Mouse (Mus musculus) embryonic stem cell, embryonic (primary cell): Measurements from ENCODE around the gene Kdm4c.
"Not testable (repeated sequence)": the region's sequence is repeated elsewhere in the genome, so short reads cannot be mapped to it uniquely, and the experiment has no call there.

ENCODE experiments used
- CTCF ChIA-PET, 4 experiments: fragments of 300-600 bp in 2 of 4; fragments of 350-600 bp in 2 of 4; sonication (Branson Sonifier 250); formaldehyde crosslinking; loops; one replicate each; lab custom pipeline; 2022; ENCODE audit warnings: inconsistent platforms in 2 of 4; lab: Charles Lee
- POLR2A ChIA-PET, 4 experiments: fragments of 300-600 bp in 2 of 4; fragments of 350-600 bp in 2 of 4; sonication (Branson Sonifier 250); formaldehyde crosslinking; loops; one replicate each; lab custom pipeline; 2022; ENCODE audit warnings: antibody characterized with exemption in 4 of 4, inconsistent platforms in 1 of 4; lab: Charles Lee

The Kdm4c gene

DNA sequence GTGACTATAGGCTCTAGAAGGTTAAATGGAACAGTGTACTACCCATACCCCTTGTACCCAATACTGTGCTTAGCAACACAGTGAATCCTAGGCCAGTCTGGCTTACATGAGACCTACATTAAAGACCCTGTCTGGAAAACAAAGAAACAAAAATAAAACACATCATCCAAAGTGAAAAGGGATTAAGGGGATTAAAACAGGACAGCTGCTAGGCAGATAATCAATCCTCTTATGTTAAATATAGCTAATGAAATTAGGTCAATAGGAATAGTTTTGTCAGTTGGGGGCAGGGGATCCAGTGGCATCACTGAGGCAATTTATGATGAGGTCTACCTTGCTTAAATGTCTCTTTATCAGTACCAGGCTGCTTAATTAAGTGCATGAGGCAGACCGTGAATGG is at the start of gene Kdm4c:
TSS of gene Kdm4c (plus strand) at position 322 of the 400 bp plus-strand sequence.
- POLR2A ChIA-PET = no interaction called here
- CTCF ChIA-PET = no interaction called here

DNA sequence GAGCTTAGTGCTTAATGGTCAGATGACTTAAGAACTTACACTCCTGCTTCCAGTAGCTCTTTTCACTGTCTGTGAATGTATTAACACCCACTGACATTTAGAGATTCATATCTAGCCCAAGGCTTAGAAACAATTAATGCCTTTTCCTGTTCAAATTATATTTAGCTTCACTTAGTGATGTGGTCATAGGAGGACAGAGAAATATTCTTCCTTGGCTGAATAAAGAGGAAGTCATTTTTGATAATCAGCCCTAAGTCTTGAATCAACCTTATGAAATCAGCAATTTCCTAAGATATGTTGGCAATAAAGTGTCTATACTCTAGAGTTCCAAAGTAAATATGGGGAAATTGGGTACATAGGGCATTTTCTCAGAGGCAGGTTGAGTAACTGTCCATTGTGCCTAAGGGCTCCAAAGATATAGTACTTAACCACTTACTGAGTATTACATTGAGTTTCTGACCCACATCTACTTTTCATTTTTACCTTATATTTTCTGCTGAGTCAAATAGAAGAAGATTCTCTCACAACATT is 41.0 kb upstream of the Kdm4c start:
- CTCF ChIA-PET = no interaction called here
- POLR2A ChIA-PET = no interaction called here

DNA sequence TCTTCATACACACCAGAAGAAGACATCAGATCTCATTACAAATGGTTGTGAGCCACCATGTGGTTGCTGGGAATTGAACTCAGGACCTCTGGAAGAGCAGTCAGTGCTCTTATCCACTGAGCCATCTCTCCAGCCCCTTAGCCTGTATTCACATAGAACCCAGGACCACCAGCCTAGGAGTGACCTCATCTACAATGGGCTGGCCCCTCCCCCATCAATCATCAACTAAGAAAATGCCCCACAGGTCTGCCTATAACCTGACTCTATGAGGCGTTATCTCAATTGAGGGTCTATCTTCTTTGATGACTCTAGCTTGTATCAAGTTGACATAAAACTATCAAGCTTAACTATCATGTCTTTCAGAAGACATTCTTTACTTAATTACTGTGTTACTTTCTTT is 20.5 kb upstream of the Kdm4c start:
- POLR2A ChIA-PET = not testable (repeated sequence)

DNA sequence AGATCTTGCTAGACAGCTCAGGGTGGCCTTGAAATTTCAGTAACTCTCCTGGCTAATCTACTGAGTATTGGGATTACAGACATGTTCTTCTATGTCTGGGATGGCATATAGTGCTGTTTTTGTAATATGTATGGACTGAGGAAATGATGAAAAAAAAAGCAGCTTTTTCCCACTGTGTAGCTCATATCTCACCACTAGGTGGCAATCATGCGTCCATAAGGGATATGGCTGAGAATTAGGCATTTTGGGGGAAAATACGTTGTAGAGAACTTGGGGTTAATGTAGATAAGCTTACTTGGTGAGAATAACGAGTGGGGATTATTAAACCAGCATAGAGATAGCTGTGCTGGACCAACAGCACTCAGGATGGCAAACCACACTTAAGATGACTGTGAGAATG is 19.9 kb upstream of the Kdm4c start:
- ChIA-PET CTCF (interaction anchor here (0.5 to 1.4 kb wide), 22 partner anchors 9 to 1384 kb away, joined by 3 to 9 read pairs (median 3); no protein-coding TSS in a partner anchor), POLR2A (interaction anchor here in 2 of 4 experiments (0.6 to 1.1 kb wide), 3 partner anchors 24 to 387 kb away, joined by 3 to 4 read pairs (median 3); no protein-coding TSS in a partner anchor)

More for the DNA sequence above, 20.5 kb upstream of the Kdm4c start:
- CTCF ChIA-PET = interaction anchor here in 3 of 4 experiments (0.5 to 1.4 kb wide), 16 partner anchors 9 to 1385 kb away, joined by 3 to 9 read pairs (median 3); no protein-coding TSS in a partner anchor

DNA sequence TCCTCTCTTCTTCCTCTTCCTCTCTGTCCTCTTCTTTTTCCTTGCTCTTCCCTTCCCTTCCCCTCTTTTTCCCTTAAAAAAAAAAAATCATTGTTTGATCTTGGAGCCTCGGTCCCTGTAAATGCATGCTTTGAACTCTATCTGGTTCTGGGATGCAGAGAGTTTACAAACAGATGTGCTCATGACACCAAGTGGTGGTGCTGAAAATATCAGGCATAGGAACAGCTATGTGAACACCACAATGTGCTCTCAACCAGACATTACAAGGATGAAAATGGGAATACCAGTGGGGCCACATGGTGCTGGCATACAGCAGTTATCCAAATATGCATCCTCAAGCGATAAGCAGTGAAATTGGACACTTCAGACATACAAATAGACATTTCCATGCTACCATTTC is 18.1 kb upstream of the Kdm4c start:
- ChIA-PET CTCF (interaction anchor here in 1 of 4 experiments (0.6 to 0.7 kb wide), 2 partner anchors 22 to 182 kb away, joined by 3 read pairs; no protein-coding TSS in a partner anchor), POLR2A (no interaction called here)

DNA sequence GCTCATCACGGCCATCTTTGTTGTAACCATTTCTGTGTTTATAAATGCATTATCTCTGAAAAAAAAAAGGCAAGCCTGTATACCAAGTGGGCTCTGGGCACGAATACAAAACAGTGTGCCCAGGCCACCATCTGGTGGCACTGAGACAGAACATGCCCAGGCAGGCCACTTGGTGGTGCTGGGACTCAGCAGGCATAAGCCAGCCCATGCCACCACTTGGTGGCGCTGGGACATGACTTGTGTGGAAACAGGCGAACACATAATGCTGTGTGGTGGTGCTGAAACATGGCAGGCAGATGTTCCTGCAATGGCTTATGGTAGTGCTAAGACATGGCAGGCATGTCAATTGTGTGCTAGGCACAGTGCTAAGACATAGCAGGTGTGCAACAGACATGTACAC is 11.3 kb upstream of the Kdm4c start:
- ChIA-PET POLR2A (interaction anchor here in 2 of 4 experiments (1.0 to 2.0 kb wide), 3 partner anchors 20 to 28 kb away, joined by 3 to 6 read pairs (median 3); no protein-coding TSS in a partner anchor), CTCF (interaction anchor here in 3 of 4 experiments (0.6 to 1.4 kb wide), 9 partner anchors 8 to 490 kb away, joined by 3 to 8 read pairs (median 3); no protein-coding TSS in a partner anchor)

DNA sequence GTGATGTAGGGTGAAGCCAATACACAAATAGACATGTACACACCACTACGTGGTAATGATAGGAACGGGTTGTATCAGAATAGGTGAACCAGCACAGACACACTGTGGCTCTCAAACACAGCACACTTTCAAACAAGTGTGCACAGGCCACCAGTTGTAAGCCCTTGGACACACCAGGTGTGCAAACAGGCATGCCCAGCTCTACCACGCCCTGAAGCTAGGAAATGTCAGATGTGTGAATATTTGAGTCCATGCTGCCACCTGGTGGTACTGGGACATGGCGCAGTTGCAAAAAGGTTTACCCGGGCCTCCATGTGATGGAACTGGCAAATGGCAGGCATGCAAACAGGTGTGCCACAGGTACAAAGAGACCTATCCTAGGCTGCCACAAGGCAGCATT is 10.9 kb upstream of the Kdm4c start:
- CTCF ChIA-PET = interaction anchor here (0.6 to 1.4 kb wide), 13 partner anchors 9 to 491 kb away, joined by 3 to 8 read pairs (median 3); no protein-coding TSS in a partner anchor
- POLR2A ChIA-PET = interaction anchor here in 3 of 4 experiments (0.6 to 2.0 kb wide), 4 partner anchors 20 to 28 kb away, joined by 3 to 6 read pairs (median 4); no protein-coding TSS in a partner anchor

DNA sequence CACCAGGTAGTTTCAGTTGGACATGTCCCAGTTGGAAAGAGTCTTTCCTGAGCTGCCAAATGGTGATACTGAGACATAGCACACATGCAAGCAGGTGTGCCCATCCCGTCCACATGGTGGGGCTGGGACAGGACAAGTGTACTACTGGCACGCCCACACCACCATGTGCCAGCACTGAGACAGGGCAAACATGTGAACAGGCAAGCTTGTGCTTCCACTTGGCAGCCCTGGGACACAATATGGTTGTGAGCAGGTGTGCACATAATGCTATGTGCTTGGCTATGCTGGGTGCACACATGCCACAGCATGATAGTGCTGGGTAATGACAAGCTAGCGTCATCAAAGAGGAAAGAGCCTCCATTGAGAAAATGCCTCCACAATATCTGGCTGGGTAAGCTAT is 8.8 kb upstream of the Kdm4c start:
- POLR2A ChIA-PET = interaction anchor here in 1 of 4 experiments (0.9 kb wide), 1 partner anchor 18 kb away, joined by 3 read pairs; no protein-coding TSS in a partner anchor
- CTCF ChIA-PET = interaction anchor here in 1 of 4 experiments (0.6 to 1.1 kb wide), 2 partner anchors 11 to 26 kb away, joined by 3 to 4 read pairs; no protein-coding TSS in a partner anchor

DNA sequence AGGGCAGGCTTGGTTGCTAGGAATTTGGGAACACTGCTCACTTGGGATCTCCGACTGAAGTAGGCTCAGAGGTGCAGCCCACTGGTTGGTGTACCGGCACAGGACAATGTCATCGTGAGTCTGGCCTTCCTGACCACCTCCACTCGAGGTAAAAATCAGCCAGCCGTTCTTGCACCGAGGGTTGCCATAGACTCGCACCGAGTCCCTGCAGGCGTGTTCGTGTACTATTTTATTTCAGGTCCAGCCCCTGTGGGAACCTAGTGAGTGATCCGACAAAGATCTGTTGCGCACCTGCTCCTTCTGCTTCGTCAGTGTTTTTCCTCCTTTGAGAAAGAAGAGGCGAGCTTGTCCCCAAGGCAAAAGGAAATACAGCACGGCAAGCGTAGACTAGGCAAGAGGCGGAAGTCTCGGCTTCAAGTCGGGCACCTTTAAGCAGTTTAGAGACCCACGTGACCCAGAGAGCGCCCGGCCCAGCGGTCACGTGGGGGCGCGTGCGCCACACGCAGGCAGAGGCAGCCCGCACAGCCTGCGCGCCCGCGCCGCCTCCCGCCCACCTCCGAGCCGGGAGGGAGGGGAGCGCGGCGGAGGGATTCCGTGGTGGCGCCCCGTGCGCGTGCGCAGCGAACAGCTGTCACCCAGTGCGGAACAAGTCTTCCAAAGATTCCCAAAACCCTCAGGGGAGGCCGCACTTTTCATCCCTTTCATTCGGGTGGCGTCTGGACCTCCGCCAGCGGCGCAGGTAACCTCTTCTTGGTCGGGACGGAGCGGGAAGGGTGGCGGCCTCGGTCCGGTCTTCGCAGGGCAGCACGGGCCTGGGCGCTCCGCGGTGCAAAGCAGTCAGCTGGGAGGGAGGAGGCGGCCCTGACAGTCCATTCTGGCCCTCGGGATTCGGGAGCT is 9.3 kb downstream of the Kdm4c start:
- CTCF ChIA-PET = interaction anchor here in 1 of 4 experiments (1.6 kb wide), 1 partner anchor 21 kb away, joined by 5 read pairs; no protein-coding TSS in a partner anchor

DNA sequence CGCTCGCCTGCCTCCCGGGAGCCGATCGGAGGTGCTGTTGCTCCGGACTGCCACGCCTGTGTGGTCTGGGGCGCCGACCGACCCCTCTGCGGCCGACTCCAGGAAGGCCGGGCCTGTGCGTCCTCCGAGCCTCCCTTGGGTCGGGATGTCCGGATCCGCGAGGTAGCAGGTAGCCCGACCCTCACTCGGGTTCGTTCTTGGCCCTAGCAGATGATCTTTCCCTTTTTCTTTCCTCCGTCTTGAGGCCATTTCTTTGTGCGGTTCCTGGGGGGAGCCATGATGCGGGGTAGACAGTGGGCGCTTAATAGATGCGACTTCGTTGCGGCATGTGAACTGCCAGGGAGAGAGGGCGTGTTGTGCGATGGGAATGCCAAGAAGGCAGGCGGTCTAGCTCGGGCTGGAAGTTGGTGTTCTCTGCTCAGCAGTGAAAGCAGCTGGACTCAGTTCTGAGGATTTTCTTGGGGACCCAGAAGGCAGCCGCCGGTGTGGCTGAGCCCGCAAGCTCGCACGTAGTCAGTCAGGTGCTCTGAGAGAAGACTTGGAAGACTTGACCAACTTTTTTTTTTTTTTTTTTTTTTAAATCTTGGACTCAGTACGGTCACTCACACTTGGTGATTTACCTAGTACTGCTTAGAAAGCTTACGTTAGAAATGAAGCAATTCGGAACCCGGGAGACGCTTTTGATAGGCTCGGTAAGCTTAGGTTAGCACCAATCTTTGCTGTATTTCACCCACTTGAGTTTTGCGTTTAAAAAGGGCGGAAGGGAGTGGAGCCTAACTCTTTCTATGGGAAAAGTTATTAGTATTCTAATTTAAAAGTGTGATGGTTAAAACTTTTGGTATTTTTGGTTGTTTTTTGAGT is 10.2 kb downstream of the Kdm4c start:
- POLR2A ChIA-PET = interaction anchor here (0.6 to 3.2 kb wide), 26 partner anchors 7 to 1606 kb away, joined by 3 to 25 read pairs (median 4); no protein-coding TSS in a partner anchor
- CTCF ChIA-PET = interaction anchor here in 2 of 4 experiments (0.6 to 1.6 kb wide), 2 partner anchors 21 to 48 kb away, joined by 5 to 7 read pairs; no protein-coding TSS in a partner anchor

More for the DNA sequence above, 9.3 kb downstream of the Kdm4c start:
- POLR2A ChIA-PET = interaction anchor here in 3 of 4 experiments (0.6 to 3.2 kb wide), 24 partner anchors 8 to 461 kb away, joined by 3 to 25 read pairs (median 4); no protein-coding TSS in a partner anchor

DNA sequence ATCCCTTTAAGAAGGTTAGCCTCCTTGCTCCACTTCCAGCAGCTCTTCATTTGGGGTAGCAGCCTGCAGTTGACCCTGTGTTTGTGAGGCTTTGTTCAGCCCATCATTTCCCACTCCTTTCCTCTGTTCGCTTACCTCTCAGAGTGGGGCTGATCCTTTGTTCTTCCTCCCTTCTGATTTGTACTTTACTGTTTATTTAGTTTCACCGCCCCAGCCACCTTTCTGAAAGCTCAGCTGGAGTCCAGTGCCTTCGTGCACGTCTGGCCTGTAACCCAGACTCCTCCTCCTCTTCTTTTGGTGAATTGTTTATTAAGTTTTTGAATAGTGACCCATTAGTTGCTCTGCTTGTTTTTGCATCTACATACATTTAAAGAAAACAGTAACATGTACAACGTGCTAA is 15.6 kb downstream of the Kdm4c start:
- POLR2A ChIA-PET = interaction anchor here in 2 of 4 experiments (0.6 to 3.2 kb wide), 18 partner anchors 9 to 366 kb away, joined by 3 to 17 read pairs (median 4); no protein-coding TSS in a partner anchor
- CTCF ChIA-PET = no interaction called here

DNA sequence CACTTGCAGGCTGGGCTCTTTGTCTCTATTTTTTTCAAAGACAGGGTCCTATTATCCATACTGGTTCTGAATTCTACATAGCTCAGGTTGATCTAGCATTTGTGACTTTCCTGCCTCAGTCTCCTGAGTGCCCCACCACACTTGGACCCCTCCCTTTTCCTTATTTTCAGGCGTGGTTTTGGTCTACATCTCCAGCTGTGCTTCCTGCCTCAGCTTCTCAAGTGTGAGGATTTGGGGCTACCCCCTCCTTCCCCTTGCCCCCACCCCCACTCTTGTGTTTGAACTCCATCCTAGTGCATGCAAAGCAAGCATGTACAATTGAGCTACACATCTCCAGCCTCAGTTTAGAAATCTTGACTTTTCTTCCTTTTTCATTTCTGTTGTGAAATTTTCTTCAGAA is 16.2 kb downstream of the Kdm4c start:
- ChIA-PET POLR2A (interaction anchor here in 3 of 4 experiments (0.6 to 3.2 kb wide), 22 partner anchors 7 to 132 kb away, joined by 3 to 17 read pairs (median 4); no protein-coding TSS in a partner anchor), CTCF (no interaction called here)

DNA sequence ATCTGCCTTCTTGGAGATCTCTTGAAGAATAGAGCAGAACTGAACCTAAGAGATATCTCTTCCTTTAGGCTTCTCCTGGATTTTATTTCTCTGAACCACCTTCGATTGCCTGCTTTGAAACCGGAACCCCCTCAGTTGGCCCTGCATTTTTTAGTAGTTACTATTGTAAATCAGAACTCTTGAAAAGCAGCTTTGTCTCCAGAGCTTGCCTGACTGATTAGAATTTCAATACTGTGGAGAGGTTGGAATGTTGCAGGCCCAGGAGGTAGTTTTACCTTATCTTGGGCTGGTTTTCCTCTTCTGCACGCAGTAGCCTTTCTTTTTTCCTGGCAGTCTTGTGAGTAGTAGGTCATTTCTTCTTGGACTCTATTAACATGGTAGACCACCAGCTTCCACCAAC is 17.0 kb downstream of the Kdm4c start:
- POLR2A ChIA-PET = interaction anchor here (0.6 to 4.2 kb wide), 28 partner anchors 7 to 474 kb away, joined by 3 to 25 read pairs (median 4); no protein-coding TSS in a partner anchor
- CTCF ChIA-PET = interaction anchor here in 2 of 4 experiments (0.7 to 1.0 kb wide), 3 partner anchors 12 to 37 kb away, joined by 3 to 4 read pairs (median 4); no protein-coding TSS in a partner anchor

DNA sequence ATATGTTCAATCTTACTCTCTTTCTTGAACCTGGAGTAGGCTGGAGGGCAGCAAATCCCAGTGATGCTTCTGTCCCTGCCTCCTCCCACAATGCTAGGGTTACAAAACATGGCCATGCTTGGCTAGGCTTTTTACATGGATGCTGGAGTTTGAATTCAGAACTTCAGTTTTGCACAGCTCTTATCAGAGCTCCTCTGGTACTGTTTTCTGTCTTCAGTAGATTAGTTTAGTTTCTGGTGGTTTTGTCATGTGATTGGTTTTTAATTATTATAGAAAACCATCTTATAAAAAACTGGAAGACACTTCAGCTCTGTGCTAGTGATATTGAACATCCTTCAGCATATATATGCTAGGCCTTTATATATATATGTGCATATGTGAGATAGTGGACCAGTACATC is 19.6 kb downstream of the Kdm4c start:
- ChIA-PET CTCF (no interaction called here), POLR2A (interaction anchor here in 3 of 4 experiments (0.6 to 4.2 kb wide), 10 partner anchors 10 to 142 kb away, joined by 3 to 25 read pairs (median 4); no protein-coding TSS in a partner anchor)

DNA sequence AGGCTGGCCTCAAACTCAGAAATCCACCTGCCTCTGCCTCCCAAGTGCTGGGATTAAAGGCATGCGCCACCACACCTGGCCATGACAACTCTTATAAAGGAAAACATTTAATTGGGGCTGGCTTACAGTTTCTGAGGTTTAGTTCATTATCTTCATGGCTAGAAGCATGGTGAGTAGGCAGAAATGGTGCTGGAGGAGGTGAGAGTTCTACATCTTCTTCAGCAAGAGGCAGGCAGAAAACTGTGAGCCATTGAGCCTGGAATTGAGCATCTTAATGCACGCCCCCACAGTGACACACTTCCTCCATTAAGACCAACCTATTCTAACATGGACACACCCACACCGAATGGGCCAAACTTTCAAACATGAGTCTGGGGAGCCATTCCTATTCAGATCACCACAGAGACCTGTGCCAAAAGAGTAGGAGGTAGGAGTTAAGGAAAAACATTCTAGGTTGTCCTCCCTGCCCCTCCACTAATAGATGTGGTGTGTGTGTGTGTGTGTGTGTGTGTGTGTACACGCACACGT is 22.2 kb downstream of the Kdm4c start:
- CTCF ChIA-PET = no interaction called here

DNA sequence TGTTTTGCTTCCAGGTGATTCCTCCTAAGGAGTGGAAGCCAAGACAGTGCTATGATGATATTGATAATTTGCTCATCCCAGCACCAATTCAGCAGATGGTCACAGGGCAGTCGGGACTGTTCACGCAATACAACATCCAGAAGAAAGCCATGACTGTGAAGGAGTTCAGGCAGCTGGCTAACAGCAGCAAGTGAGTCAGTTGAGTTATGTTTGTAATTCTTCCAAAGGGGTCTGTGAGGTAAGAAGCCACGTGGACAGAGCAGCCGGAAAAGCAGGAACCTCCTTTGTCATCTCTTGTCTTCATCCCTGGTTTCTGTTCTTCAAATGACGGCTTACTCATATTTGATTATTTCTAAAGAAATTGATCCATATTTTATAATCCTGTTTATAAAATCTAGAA is 28.9 kb downstream of the Kdm4c start:
- CTCF ChIA-PET = interaction anchor here in 2 of 4 experiments (0.6 kb wide), 2 partner anchors 12 to 898 kb away, joined by 4 to 6 read pairs; no protein-coding TSS in a partner anchor
- POLR2A ChIA-PET = interaction anchor here in 3 of 4 experiments (0.6 to 3.1 kb wide), 4 partner anchors 12 to 347 kb away, joined by 3 to 15 read pairs (median 5); no protein-coding TSS in a partner anchor

More for the DNA sequence above, 22.2 kb downstream of the Kdm4c start:
- POLR2A ChIA-PET = interaction anchor here in 1 of 4 experiments (3.3 kb wide), 1 partner anchor 11 kb away, joined by 9 read pairs; no protein-coding TSS in a partner anchor

DNA sequence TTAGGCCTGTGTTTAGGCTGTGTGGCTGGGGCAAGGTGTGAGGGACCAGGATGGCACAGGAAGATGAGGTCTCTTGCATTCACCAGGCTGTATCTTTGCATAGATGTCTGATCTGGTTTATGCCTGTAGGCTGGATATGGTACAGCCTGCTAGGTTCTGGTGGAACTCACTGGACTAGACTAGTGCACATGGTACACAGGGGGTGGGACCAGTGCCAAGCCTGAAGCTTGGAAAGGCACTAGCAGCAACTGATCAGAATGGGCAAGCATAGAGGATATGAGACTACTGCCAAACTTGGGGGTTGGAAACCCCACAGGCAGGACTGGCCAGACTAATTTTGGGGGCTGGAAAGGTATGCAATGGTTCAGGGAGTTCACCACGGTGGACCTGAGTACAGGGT is 35.2 kb downstream of the Kdm4c start:
- CTCF ChIA-PET = no interaction called here
- POLR2A ChIA-PET = interaction anchor here in 1 of 4 experiments (0.6 kb wide), 1 partner anchor 166 kb away, joined by 4 read pairs; no protein-coding TSS in a partner anchor
